Mouse (Mus musculus) CH12.LX (cell line): Measurements from ENCODE around the gene Ddx4. TPM values are rescaled to one million over a fixed set of nuclear protein-coding genes. Genes with fewer than 3 reads are reported as not detected.

Source experiments
- DNase-seq: peaks from one replicate; pipeline ENCODE4 v3.0.0-alpha.2; 2013; ENCODE audit errors: extremely low read depth
- H3K27ac ChIP-seq: 2 replicates; pipeline ENCODE4 v1.5.1; 2012; ENCODE audit warnings: low read depth, mild to moderate bottlenecking, control low read depth, moderate library complexity; ENCODE audit not compliant: insufficient read depth
- H3K27me3 ChIP-seq: replicated peaks from 2 replicates; pipeline ENCODE3; 2012; ENCODE audit warnings: inconsistent platforms
- H3K36me3 ChIP-seq, 2 experiments: replicated peaks in 1 of 2; 2 replicates each; pipeline versions ENCODE3 to v1.6.1; 2012; ENCODE audit warnings: inconsistent platforms in 1 of 2, low read length in 1 of 2, mild to moderate bottlenecking in 1 of 2, mixed read lengths in 1 of 2, moderate library complexity in 1 of 2; ENCODE audit not compliant: control insufficient read depth in 1 of 2, insufficient read depth in 1 of 2
- H3K4me1 ChIP-seq, 2 experiments: 2 replicates each; pipeline ENCODE4 v1.6.1; 2012; ENCODE audit warnings: inconsistent platforms in 1 of 2, moderate library complexity in 1 of 2; ENCODE audit not compliant: insufficient read depth in 2 of 2, control insufficient read depth in 1 of 2
- H3K4me2 ChIP-seq: 2 replicates; pipeline ENCODE4 v1.6.1; 2012; ENCODE audit warnings: low read depth, mild to moderate bottlenecking, control low read depth; ENCODE audit not compliant: poor library complexity, insufficient read depth, severe bottlenecking
- H3K4me3 ChIP-seq, 3 experiments: fragments of 150-350 bp in 1 of 3; sonication (generic) in 1 of 3; replicated peaks in 1 of 3; 2 replicates each; pipeline versions ENCODE3 to v1.5.1; 2011 to 2012; ENCODE audit warnings: low read depth in 2 of 3, low read length in 2 of 3, mild to moderate bottlenecking in 2 of 3, moderate library complexity in 2 of 3, control low read depth in 1 of 3, improper control_type of control experiment in 1 of 3, inconsistent platforms in 1 of 3, mixed read lengths in 1 of 3; ENCODE audit not compliant: poor library complexity in 1 of 3
- H3K79me2 ChIP-seq: replicated peaks from 2 replicates; pipeline ENCODE4 v1.6.1; 2012; ENCODE audit warnings: mild to moderate bottlenecking, moderate library complexity; ENCODE audit not compliant: control insufficient read depth, poor library complexity, insufficient read depth, severe bottlenecking; ENCODE audit errors: extremely low read depth
- H3K9ac ChIP-seq: 2 replicates; pipeline ENCODE4 v1.6.1; 2012; ENCODE audit warnings: low read depth, mild to moderate bottlenecking, control low read depth, moderate library complexity; ENCODE audit not compliant: insufficient read depth
- H3K9me3 ChIP-seq: replicated peaks from 2 replicates; pipeline ENCODE3; 2012; ENCODE audit warnings: low read length, inconsistent platforms, mixed read lengths
- CHD1 ChIP-seq: IDR thresholded peaks from 2 replicates; pipeline ENCODE4 v1.6.1; 2012; ENCODE audit warnings: low read depth, low read length, improper control_type of control experiment, inconsistent platforms
- CHD2 ChIP-seq: IDR thresholded peaks from 2 replicates; pipeline ENCODE4 v1.6.1; 2011; ENCODE audit warnings: low read length, improper control_type of control experiment
- E2F4 ChIP-seq: IDR thresholded peaks from 2 replicates; pipeline ENCODE4 v1.6.1; 2011; ENCODE audit warnings: low read depth, low read length, improper control_type of control experiment; ENCODE audit not compliant: insufficient replicate concordance
- ELF1 ChIP-seq: IDR thresholded peaks from 2 replicates; pipeline ENCODE4 v1.6.1; 2014; ENCODE audit warnings: low read depth, mild to moderate bottlenecking, inconsistent platforms, low read length, improper control_type of control experiment
- GABPA ChIP-seq: IDR thresholded peaks from 2 replicates; pipeline ENCODE4 v1.6.1; 2012; ENCODE audit warnings: low read depth, low read length, improper control_type of control experiment, inconsistent platforms; ENCODE audit not compliant: insufficient replicate concordance
- HCFC1 ChIP-seq: IDR thresholded peaks from 2 replicates; pipeline ENCODE4 v1.6.1; 2012; ENCODE audit warnings: low read depth, mild to moderate bottlenecking, inconsistent platforms, low read length, improper control_type of control experiment
- IRF4 ChIP-seq: IDR thresholded peaks from 2 replicates; pipeline ENCODE4 v1.6.1; 2014; ENCODE audit warnings: low read depth, mild to moderate bottlenecking, inconsistent platforms, low read length, improper control_type of control experiment
- JUN ChIP-seq: IDR thresholded peaks from 2 replicates; pipeline ENCODE4 v1.6.1; 2011; ENCODE audit warnings: low read depth, mild to moderate bottlenecking, low read length, improper control_type of control experiment, moderate library complexity; ENCODE audit not compliant: insufficient read depth
- JUND ChIP-seq: conservative IDR thresholded peaks from 2 replicates; pipeline ENCODE4 v1.6.1; 2011; ENCODE audit warnings: low read depth, low read length, improper control_type of control experiment
- KAT2A ChIP-seq: IDR thresholded peaks from 2 replicates; pipeline ENCODE4 v1.6.1; 2012; ENCODE audit warnings: low read length, improper control_type of control experiment, inconsistent platforms; ENCODE audit not compliant: insufficient replicate concordance
- MAX ChIP-seq: IDR thresholded peaks from 2 replicates; pipeline ENCODE4 v1.6.1; 2011; ENCODE audit warnings: low read length, improper control_type of control experiment
- MXI1 ChIP-seq: IDR thresholded peaks from 2 replicates; pipeline ENCODE4 v1.6.1; 2011; ENCODE audit warnings: mild to moderate bottlenecking, low read depth, low read length, improper control_type of control experiment
- MYC ChIP-seq: IDR thresholded peaks from 2 replicates; pipeline ENCODE4 v1.6.1; 2011; ENCODE audit warnings: low read depth, mild to moderate bottlenecking, improper control_type of control experiment, low read length
- NELFE ChIP-seq: IDR thresholded peaks from 2 replicates; pipeline ENCODE4 v1.6.1; 2011; ENCODE audit warnings: low read depth, low read length, improper control_type of control experiment
- NRF1 ChIP-seq: IDR thresholded peaks from 2 replicates; pipeline ENCODE4 v1.6.1; 2014; ENCODE audit warnings: low read depth, mild to moderate bottlenecking, inconsistent platforms, low read length, improper control_type of control experiment, moderate library complexity
- PAX5 ChIP-seq: IDR thresholded peaks from 2 replicates; pipeline ENCODE4 v1.6.1; 2012; ENCODE audit warnings: low read length, inconsistent platforms, mixed read lengths
- POLR2A ChIP-seq: IDR thresholded peaks from 2 replicates; pipeline ENCODE4 v1.6.1; 2011; ENCODE audit warnings: low read depth, mild to moderate bottlenecking, improper control_type of control experiment, low read length
- POLR2AphosphoS2 ChIP-seq: IDR thresholded peaks from 2 replicates; pipeline ENCODE4 v1.6.1; 2011; ENCODE audit warnings: low read depth, low read length, improper control_type of control experiment
- RAD21 ChIP-seq: IDR thresholded peaks from 2 replicates; pipeline ENCODE4 v1.6.1; 2011; ENCODE audit warnings: low read depth, mild to moderate bottlenecking, low read length, improper control_type of control experiment, moderate library complexity
- RCOR1 ChIP-seq: conservative IDR thresholded peaks from 2 replicates; pipeline ENCODE4 v1.6.1; 2012; ENCODE audit warnings: low read depth, mild to moderate bottlenecking, inconsistent platforms, low read length, improper control_type of control experiment
- SIN3A ChIP-seq: IDR thresholded peaks from 2 replicates; pipeline ENCODE4 v1.6.1; 2012; ENCODE audit warnings: low read length, improper control_type of control experiment, inconsistent platforms
- SMC3 ChIP-seq: IDR thresholded peaks from 2 replicates; pipeline ENCODE4 v1.6.1; 2011; ENCODE audit warnings: low read depth, low read length, improper control_type of control experiment
- TBP ChIP-seq: conservative IDR thresholded peaks from 2 replicates; pipeline ENCODE4 v1.6.1; 2011; ENCODE audit warnings: low read depth, low read length, improper control_type of control experiment
- USF2 ChIP-seq: conservative IDR thresholded peaks from 2 replicates; pipeline ENCODE4 v1.6.1; 2011; ENCODE audit warnings: low read depth, low read length, improper control_type of control experiment
- ZC3H11A ChIP-seq: IDR thresholded peaks from 2 replicates; pipeline ENCODE4 v1.6.1; 2012; ENCODE audit warnings: low read depth, mild to moderate bottlenecking, inconsistent platforms, low read length, improper control_type of control experiment
- ZNF384 ChIP-seq: IDR thresholded peaks from 2 replicates; pipeline ENCODE4 v1.6.1; 2012; ENCODE audit warnings: low read depth, low read length, improper control_type of control experiment, inconsistent platforms
- dilution Hi-C: fragments of 300-500 bp; cut with MboI; formaldehyde crosslinking; loops from 2 replicates; pipeline ENCODE4 v1.14.3; 2020; ENCODE audit warnings: low sequenced_read_pairs; ENCODE audit not compliant: extremely low pct_unique_long_range_greater_than_20kb, extremely low pct_ligation_motif_present
- in situ Hi-C: fragments of 300-500 bp; cut with MboI; formaldehyde crosslinking; loops from 3 replicates; pipeline ENCODE4 v1.14.3; 2019; ENCODE audit warnings: low sequenced_read_pairs, low pct_ligation_motif_present, low pct_unique_long_range_greater_than_20kb, mixed read lengths
- polyA plus RNA-seq: library from polyadenylated mRNA; unstranded; fragments of >175 nt; gene quantifications from 2 replicates; pipeline ENCODE4 v1.2.1, GENCODE M21; 2012; ENCODE audit warnings: low read depth; ENCODE audit not compliant: insufficient read length
- total RNA-seq, 2 experiments: library from RNA; depleted of rRNA; stranded (reverse); fragments of 300-350 nt in 1 of 2; fragments of >200 nt in 1 of 2; gene quantifications; 2 replicates each; pipeline ENCODE4 v1.2.3; 2012 to 2014

Ddx4 gene
- total and polyA plus RNA-seq, 3 experiments = 0.08 to 0.35 (median 0.27) TPM

GRCm38 (mm10) chr13:112553304-112553703, 99.0 kb downstream of the Ddx4 start:
- Histone ChIP-seq H3K79me2 (no peaks in the 10 kb centered on the region), H3K9me3 (no peaks in the 10 kb centered on the region), H3K4me1 (peaks cover 3 to 6% of the 10 kb centered on the region in 2 experiments; a peak in 3 of 4 replicates), H3K27ac (no peak overlapping the region), H3K27me3 (no peaks in the 10 kb centered on the region), H3K36me3 (no peaks in the 10 kb centered on the region), H3K9ac (no peak overlapping the region), H3K4me3 (no peak overlapping the region), H3K4me2 (no peak overlapping the region)
- dilution Hi-C loops (no loop called here), in situ Hi-C loops (loop anchor here (10.0 kb wide), 1 partner anchor 51 kb away; no protein-coding TSS in a partner anchor)
- no peak for DNase-seq
- TF ChIP-seq IRF4 (no peak), CHD1 (no peak), NRF1 (no peak), SMC3 (no peak), E2F4 (no peak), PAX5 (no peak), MXI1 (no peak), ZC3H11A (no peak), SIN3A (no peak), JUND (no peak), RAD21 (no peak), TBP (no peak), POLR2AphosphoS2 (no peak)

- no peaks in the 10 kb centered on the region for H3K36me3 ChIP-seq
- H3K4me1 ChIP-seq = peaks cover 3 to 6% of the 10 kb centered on the region in 2 experiments; a peak in 3 of 4 replicates
- no peaks in the 10 kb centered on the region for H3K79me2 ChIP-seq
- H3K27me3 ChIP-seq = no peaks in the 10 kb centered on the region
- no peak overlapping the region for H3K27ac ChIP-seq
- DNase-seq = no peak
- no peak overlapping the region for H3K4me3 ChIP-seq
- no peak overlapping the region for H3K4me2 ChIP-seq
- dilution Hi-C loops = no loop called here
- in situ Hi-C loops = loop anchor here (10.0 kb wide), 1 partner anchor 53 kb away; no protein-coding TSS in a partner anchor
- no peak overlapping the region for H3K9ac ChIP-seq
- H3K9me3 ChIP-seq = no peaks in the 10 kb centered on the region
- TF ChIP-seq JUN (no peak), CHD1 (no peak), HCFC1 (no peak), NELFE (no peak), KAT2A (no peak), GABPA (no peak), MYC (no peak), RAD21 (no peak), ZNF384 (no peak), USF2 (no peak), SMC3 (no peak), CHD2 (no peak), MAX (no peak), RCOR1 (no peak), POLR2AphosphoS2 (no peak), ELF1 (no peak), POLR2A (no peak)
Observed at GRCm38 (mm10) chr13:112551641-112552548, 100.4 kb downstream of the Ddx4 start.
